Mouse (Mus musculus): ENCODE data around the gene Slc25a14. TPM values are rescaled to one million over a fixed set of nuclear protein-coding genes. Genes with fewer than 3 reads are reported as not detected.

Slc25a14 gene
- 1 to 10 TPM; 2.4 to 3.5 TPM for total RNA-seq (2021)
- long read RNA-seq, experiment 1, partial matches to known transcripts = 0 of 2 reads
- long read RNA-seq, experiment 1, other reads (novel, unspliced or antisense) = 0 of 2 reads
- long read RNA-seq, experiment 2, partial matches to known transcripts = 0 of 1 reads
- long read RNA-seq, experiment 2, other reads (novel, unspliced or antisense) = 1 of 1 reads

GRCm38 (mm10) chrX:48623379-48624053, at the start of gene Slc25a14:
Gene Slc25a14, plus strand, starts transcription at chrX:48623413.
- peak; percentile 83 to 84 for DNase-seq

GRCm38 (mm10) chrX:48583332-48583731, 39.9 kb upstream of the Slc25a14 start:
- no peak for DNase-seq

DNA sequence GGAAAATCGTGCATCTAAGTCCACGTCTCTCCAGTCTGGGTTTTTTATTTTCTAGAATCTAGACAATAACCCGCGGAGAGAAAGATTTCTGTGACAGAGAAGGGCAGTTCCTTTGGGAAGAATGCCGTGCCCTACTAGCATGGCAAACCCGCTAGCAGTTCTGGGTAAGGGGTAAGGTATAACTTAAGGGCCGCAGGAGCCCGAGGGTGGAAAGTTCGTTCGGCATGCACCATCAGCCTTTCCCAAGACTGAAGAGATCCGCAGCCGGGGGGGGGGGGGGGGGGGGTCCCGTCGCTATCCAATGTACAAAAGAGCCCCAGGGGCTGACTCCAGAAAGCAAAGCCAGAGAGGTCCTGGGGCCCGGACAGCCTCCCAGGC, 29.5 kb upstream of the Slc25a14 start:
- DNase-seq = peak in 1 of 2 experiments; percentile 18

DNA sequence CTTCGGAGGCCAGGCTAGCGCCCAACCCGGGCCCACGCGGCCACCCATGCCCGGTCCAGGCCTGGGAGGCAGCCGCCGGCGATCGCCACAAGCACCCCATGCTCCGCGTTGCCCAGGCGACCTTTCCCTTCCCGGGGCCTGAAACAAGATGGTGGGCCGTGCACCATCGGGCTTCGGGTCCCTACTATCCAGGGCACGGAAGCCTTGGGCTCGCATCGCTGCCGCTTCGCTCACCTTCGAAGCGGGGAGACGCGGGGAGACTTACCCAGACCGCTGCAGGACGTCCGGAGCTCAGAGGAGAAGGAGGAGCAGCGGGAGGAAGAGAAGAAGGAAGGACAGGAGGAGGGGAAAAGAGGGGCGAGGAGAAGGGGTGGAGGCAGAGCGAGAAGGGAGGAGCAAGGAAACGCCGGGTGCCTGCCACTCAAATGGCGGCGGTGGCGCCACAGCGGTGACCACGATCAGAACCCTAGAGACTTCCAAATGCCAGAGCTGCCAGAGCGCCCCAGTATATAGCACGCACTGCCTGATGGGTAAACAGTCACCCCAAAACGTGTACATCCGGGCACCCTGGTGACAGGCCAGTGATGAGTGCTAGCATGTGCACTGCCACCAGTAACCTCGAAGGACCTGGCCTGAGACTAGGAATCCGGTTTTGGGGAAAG, 29.0 kb upstream of the Slc25a14 start, which contains the start of gene Zfp280c:
Gene Zfp280c (minus strand): TSS at position 406 of the 662 bp plus-strand sequence.
- peak; percentile 74 to 75 for DNase-seq

- DNase-seq = no peak
Measured at GRCm38 (mm10) chrX:48596053-48596452, 27.2 kb upstream of the Slc25a14 start.

- peak in 1 of 2 experiments; percentile 0 for DNase-seq
Measured at GRCm38 (mm10) chrX:48596906-48597305, 26.3 kb upstream of the Slc25a14 start.

GRCm38 (mm10) chrX:48604872-48605271, 18.3 kb upstream of the Slc25a14 start:
- no peak for DNase-seq

DNA sequence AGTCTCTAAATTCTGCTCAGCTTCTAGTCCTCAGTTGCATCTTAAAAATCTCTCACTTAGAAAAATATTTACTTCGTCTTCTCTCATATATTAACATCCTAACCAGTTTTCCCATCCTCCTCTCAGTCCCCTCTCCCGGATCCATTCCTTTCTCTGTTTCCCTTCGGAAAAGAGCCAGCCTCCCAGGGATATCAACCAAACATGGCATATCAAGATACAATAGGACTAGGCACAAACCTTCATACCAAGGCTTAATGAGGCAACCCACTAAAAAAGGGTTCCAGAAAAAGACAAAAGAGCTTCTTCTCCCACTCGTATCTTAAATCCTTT, 199 bp upstream of the Slc25a14 start:
- no peak for DNase-seq

DNA sequence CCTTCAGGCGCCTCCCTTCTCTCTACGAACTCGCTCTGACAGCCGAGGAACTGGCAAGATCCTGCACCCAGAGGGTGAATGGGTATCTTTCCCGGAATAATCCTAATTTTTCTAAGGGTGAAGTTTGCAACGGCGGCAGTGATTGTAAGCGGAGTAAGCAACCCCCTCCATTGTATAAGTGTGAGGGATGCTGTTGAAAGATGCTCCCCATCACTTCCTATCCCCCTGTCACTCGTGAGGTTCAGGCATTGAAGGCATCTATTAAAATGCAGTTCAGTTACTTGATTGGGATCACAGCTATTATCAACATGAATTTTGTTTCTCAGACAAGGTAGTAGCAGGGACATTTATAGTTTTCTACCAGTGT, 824 bp downstream of the Slc25a14 start:
- no peak for DNase-seq

DNA sequence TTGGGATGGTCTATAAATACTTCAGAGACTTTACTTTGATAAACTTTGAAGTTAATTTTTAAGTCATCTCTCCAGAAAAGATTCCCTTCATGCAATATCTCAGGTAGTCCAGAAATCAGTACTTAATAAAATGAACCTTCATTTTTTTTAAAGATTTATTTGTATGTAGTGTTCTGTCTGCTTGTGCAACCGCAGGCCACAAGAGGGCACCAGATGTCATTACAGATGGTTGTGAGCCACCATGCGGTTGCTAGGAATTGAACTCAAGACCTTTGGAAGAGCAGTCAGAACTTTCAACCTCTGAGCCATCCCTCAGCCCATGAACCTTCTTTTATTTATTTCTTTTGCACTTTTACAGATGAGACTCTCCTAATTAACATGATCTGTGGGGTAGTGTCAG, 13.8 kb downstream of the Slc25a14 start:
- no peak for DNase-seq

DNA sequence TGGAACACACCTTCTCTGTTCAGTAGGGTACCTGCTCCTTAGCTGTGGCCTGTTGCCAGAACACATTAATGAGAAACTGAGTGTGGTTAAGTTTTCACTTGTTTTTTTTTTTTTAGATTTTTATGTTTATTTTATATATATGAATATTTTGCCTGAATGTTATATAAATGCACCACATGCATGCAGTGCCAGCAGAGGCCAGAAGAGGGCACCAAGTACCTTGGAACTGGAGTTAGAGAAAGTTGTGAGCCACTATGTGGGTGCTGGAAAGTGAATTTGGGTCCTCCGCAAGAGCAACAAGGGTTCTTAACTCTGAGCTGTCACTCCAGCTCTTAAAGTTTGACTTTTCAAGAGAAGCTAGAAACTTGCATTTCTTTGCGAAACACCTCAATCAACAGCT, 20.9 kb downstream of the Slc25a14 start:
- DNase-seq = peak; percentile 4 to 77

- no peak for DNase-seq
Measured at GRCm38 (mm10) chrX:48666807-48667206, 43.6 kb downstream of the Slc25a14 start.

DNA sequence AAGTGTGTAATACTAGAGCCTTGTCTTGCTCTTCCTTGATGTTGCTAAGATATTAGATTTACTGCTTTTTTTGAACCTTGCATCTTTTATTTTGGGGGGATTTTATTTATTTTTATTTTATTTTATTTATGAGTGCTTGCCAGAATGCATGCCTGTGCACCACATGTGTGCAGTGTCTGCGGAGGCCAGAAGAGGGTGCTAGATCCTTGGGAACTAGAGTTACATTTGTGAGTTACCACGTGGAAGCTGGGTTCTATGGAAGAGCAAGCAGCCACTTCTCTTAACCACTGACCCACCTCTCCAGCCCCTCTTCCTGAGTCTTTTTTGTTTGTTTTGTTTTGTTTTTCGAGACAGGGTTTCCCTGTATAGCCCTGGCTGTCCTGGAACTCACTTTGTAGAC, 46.4 kb downstream of the Slc25a14 start:
- no peak for DNase-seq

GRCm38 (mm10) chrX:48671714-48672113, 48.5 kb downstream of the Slc25a14 start:
- DNase-seq = no peak

- DNase-seq = no peak
Measured at GRCm38 (mm10) chrX:48674171-48674570, 51.0 kb downstream of the Slc25a14 start, which contains the start of gene Gpr119. Gene Gpr119, minus strand, starts transcription at chrX:48674478.

GRCm38 (mm10) chrX:48683451-48683850, 60.2 kb downstream of the Slc25a14 start:
- peak; percentile 7 to 67 for DNase-seq

GRCm38 (mm10) chrX:48683857-48684256, 60.6 kb downstream of the Slc25a14 start:
- DNase-seq = no peak

- peak in 1 of 2 experiments; percentile 5 for DNase-seq
Measured at GRCm38 (mm10) chrX:48694460-48694859, 71.2 kb downstream of the Slc25a14 start.

DNA sequence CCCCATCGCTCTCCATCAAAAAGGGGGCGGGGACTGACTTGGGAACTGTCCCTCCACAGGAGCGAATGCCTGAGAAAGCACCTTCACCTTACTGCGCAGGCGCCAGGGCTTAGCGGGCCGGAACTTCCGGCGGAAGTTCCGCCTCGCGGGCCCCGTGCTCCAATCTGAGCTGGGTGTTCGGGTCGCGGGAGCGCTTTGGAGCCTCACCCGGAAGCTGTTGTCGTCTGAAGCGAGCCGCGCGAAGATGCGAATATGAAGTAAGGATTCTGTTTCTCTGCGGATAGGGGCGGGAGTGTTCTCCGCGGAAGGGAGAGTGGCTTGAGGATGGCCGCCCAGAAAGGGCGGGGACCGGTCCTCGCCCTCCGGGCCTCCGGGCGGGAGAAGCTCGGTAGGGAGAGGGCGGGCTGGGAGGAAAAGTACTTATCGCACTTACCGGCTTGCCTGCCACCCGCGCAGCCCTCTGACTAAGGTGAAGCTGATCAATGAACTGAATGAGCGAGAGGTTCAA, 71.7 kb downstream of the Slc25a14 start, which contains the start of gene Rbmx2:
Gene Rbmx2 (plus strand): TSS at position 141 of the 508 bp plus-strand sequence.
- peak; percentile 88 to 93 for DNase-seq

DNA sequence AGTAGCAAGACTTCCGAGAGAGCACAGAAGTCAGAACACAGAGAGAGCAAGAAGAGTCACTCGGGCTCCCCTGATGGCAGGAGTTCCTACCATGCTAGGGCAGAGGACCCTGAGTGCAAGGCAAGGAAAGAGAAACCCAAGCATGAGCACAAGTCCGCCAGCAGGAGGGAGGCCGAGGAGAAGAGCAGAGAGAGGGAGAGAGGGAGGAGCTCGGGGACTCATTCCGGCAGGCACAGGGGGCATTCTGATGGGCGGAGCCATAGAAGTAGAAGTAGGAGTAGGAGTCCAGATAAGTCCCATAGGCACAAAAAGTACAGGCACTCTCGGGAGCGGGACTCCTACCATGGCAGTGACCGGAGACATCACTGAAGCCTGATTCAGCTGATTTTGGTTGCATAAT, 86.5 kb downstream of the Slc25a14 start:
- DNase-seq = no peak
